Mouse (Mus musculus): ENCODE results near the gene Vmn1r208. TPM values are rescaled to one million over a fixed set of nuclear protein-coding genes. Genes with fewer than 3 reads are reported as not detected.

The Vmn1r208 gene
- polyA plus RNA-seq, 1 experiment from 2014 or later, result not detected

Other genes with a start within 250 kb of the Vmn1r208 start
- not detected in 2 replicates for gene Vmn1r204, start 224.2 kb downstream of the Vmn1r208 start, polyA plus RNA-seq (2014; fragmentation: Nextera tagmentation; extraction: Ambion mirVana)
- gene Vmn1r205, start 184.4 kb downstream of the Vmn1r208 start, polyA plus RNA-seq (2014; fragmentation: Nextera tagmentation; extraction: Ambion mirVana), result not detected in 2 replicates
- gene Vmn1r206, start 153.1 kb downstream of the Vmn1r208 start, polyA plus RNA-seq (2014; fragmentation: Nextera tagmentation; extraction: Ambion mirVana), result not detected in 2 replicates
- gene Vmn1r207-ps, start 47.8 kb downstream of the Vmn1r208 start, polyA plus RNA-seq (2014; fragmentation: Nextera tagmentation; extraction: Ambion mirVana), result not detected in 2 replicates
- not detected in 2 replicates for gene Vmn1r209, start 32.3 kb upstream of the Vmn1r208 start, polyA plus RNA-seq (2014; fragmentation: Nextera tagmentation; extraction: Ambion mirVana)
- not detected in 2 replicates for gene Vmn1r210, start 53.9 kb upstream of the Vmn1r208 start, polyA plus RNA-seq (2014; fragmentation: Nextera tagmentation; extraction: Ambion mirVana)
- gene Vmn1r211, start 80.2 kb upstream of the Vmn1r208 start, polyA plus RNA-seq (2014; fragmentation: Nextera tagmentation; extraction: Ambion mirVana), result not detected in 2 replicates
- not detected in 2 replicates for gene Vmn1r212, start 106.8 kb upstream of the Vmn1r208 start, polyA plus RNA-seq (2014; fragmentation: Nextera tagmentation; extraction: Ambion mirVana)
- not detected in 2 replicates for gene Vmn1r213, start 230.3 kb upstream of the Vmn1r208 start, polyA plus RNA-seq (2014; fragmentation: Nextera tagmentation; extraction: Ambion mirVana)